ENCODE assay signal across 8 mouse cellular contexts in genomic region chrX:7841163-7842162, GRCm38 (mm10). TPM values are rescaled to one million over a fixed set of nuclear protein-coding genes. Genes with fewer than 3 reads are reported as not detected.
A peak's percentile ranks its signal among the peaks of the same experiment; 100 is the strongest.
DNase-seq lines count a peak whose midpoint lies in the region; ATAC-seq and TF ChIP-seq lines count a peak whose summit lies in the region.

Gene Otud5, plus strand, starts transcription at chrX:7841364.

- peak; percentile 87 for ATAC-seq in activated CD4-positive, CD25-positive, alpha-beta regulatory T cell, adult 4 months

- H3K4me3 ChIP-seq in cortical plate, adult 2 months (ENCODE audit: insufficient read depth, low read length): peak within 1 kb of the TSS; percentile 64
- H3K4me3 ChIP-seq in megakaryocyte, embryonic 14.5 days (replicated peaks): peak within 1 kb of the TSS; percentile 95

- H3K27me3 ChIP-seq in megakaryocyte, embryonic 14.5 days (replicated peaks): no peaks in the 10 kb centered on the region

- no peak for TF ChIP-seq CTCF in cortical plate, adult 2 months (IDR thresholded peaks at IDR 0.05; ENCODE audit: extremely low read depth, insufficient read depth, low read length)

- H3K27ac ChIP-seq in cortical plate, adult 2 months (ENCODE audit: insufficient read depth, low read length): peak within 1 kb of the TSS; percentile 86

- peaks cover 20% of the 10 kb centered on the region for H3K36me3 ChIP-seq in megakaryocyte, embryonic 14.5 days (replicated peaks; ENCODE audit: low read length)

- peak; percentile 85 to 90 for DNase-seq in gastrocnemius, adult 8-10 months (ENCODE audit: low spot score in 2 of 2)
- peak; percentile 82 for DNase-seq in hindlimb bud, embryonic 11.5 days (ENCODE audit: extremely low spot score, low read depth, low spot score)
- peak; percentile 79 to 97 for DNase-seq in left cerebral cortex, adult 8-10 months (ENCODE audit: low spot score in 2 of 2)
- DNase-seq in right cerebral cortex, postnatal 10 days (ENCODE audit: low spot score in 2 of 2): peak; percentile 96 to 97
- peak; percentile 82 for DNase-seq in urinary bladder, postnatal 25 days (ENCODE audit: low spot score)

- peaks cover 2% of the 10 kb centered on the region; the same call in 1 of the 2 replicates for H3K4me1 ChIP-seq in cortical plate, adult 2 months (ENCODE audit: control insufficient read depth, insufficient read depth, low read length)
- H3K4me1 ChIP-seq in megakaryocyte, embryonic 14.5 days: peaks cover 37% of the 10 kb centered on the region

- H3K9me3 ChIP-seq in megakaryocyte, embryonic 14.5 days: peaks cover 10% of the 10 kb centered on the region; the same call in 1 of the 2 replicates

- TF ChIP-seq POLR2A in cortical plate, adult 2 months (IDR thresholded peaks at IDR 0.05; ENCODE audit: extremely low read depth, insufficient read depth, low read length): peak; percentile 47; the same call in 1 of the 2 replicates

RNA-seq across cellular contexts. Expression of gene Otud5, which starts in this region (rescaled TPM):
- 10 to 100 TPM; 15.4 to 21.1 TPM for polyA plus RNA-seq in activated CD4-positive, CD25-positive, alpha-beta regulatory T cell, adult 4 months (2017; shearing (Covaris generic))
- 46.4 and 49.1 TPM in 2 replicates for polyA plus RNA-seq in cortical plate, adult 2 months (2012; rRNA removed)
- total RNA-seq in gastrocnemius, adult 8-10 months (2022): 10 to 100 TPM; 13.8 to 17.8 (median 15.6) TPM
- total RNA-seq in left cerebral cortex, adult 8-10 months (2022): 10 to 100 TPM; 76.2 to 84.7 (median 78.7) TPM
- polyA plus RNA-seq in megakaryocyte, embryonic 14.5 days (2012; ENCODE audit: insufficient read depth, low replicate concordance): 89.2 and 180 TPM in 2 replicates

Comparison
In these comparisons a context has a peak if more than half of its experiments do, and no peak if none do; other contexts are left out.
1. Peak in every context shown above with its lines: DNase-seq, ATAC-seq, H3K4me3 ChIP-seq and H3K27ac ChIP-seq.
2. RNA of gene Otud5 (total RNA-seq): 76.2 to 84.7 TPM in left cerebral cortex, adult 8-10 months; 13.8 to 17.8 TPM in gastrocnemius, adult 8-10 months; every median in the first group is over 4 times any median in the second.